Mouse (Mus musculus) forebrain, embryonic 13.5 days (tissue): ENCODE results near the gene Gtf2f2. TPM values are rescaled to one million over a fixed set of nuclear protein-coding genes. Genes with fewer than 3 reads are reported as not detected.
"Not testable (repeated sequence)": the region's sequence is repeated elsewhere in the genome, so short reads cannot be mapped to it uniquely, and the experiment has no call there.

Experiments
- ATAC-seq: fragments of 200-750 bp; cut with Nextera tagmentation; 2 replicates; pipeline ENCODE4 v1.8.0; 2017
- H3K27ac ChIP-seq: fragments of 300-500 bp; sonication (generic); 2 replicates; pipeline ENCODE4 v1.5.1; 2015; ENCODE audit warnings: inconsistent platforms, mild to moderate bottlenecking, moderate library complexity
- H3K27me3 ChIP-seq: fragments of 300-500 bp; sonication (generic); 2 replicates; pipeline ENCODE4 v1.6.1; 2015; ENCODE audit warnings: mild to moderate bottlenecking, inconsistent platforms
- H3K36me3 ChIP-seq: fragments of 300-500 bp; sonication (generic); 2 replicates; pipeline ENCODE4 v1.6.1; 2015; ENCODE audit warnings: mild to moderate bottlenecking, inconsistent platforms; ENCODE audit not compliant: poor library complexity, severe bottlenecking
- H3K4me1 ChIP-seq: fragments of 300-500 bp; sonication (generic); 2 replicates; pipeline ENCODE4 v1.6.1; 2015; ENCODE audit warnings: inconsistent platforms
- H3K4me2 ChIP-seq: fragments of 300-500 bp; sonication (generic); 2 replicates; pipeline ENCODE4 v1.6.1; 2015; ENCODE audit warnings: inconsistent platforms, mild to moderate bottlenecking, moderate library complexity
- H3K4me3 ChIP-seq: fragments of 300-500 bp; sonication (generic); 2 replicates; pipeline ENCODE4 v1.5.1; 2015; ENCODE audit warnings: mild to moderate bottlenecking, inconsistent platforms
- H3K9ac ChIP-seq: fragments of 300-500 bp; sonication (generic); 2 replicates; pipeline ENCODE4 v1.6.1; 2015; ENCODE audit warnings: mild to moderate bottlenecking, inconsistent platforms
- H3K9me3 ChIP-seq: fragments of 300-500 bp; sonication (generic); replicated peaks from 2 replicates; pipeline ENCODE4 v1.6.1; 2016; ENCODE audit warnings: inconsistent platforms
- WGBS: fragments of 180-500 bp; shearing (Covaris S2); methylation state at CpG from one replicate; pipeline ENCODE4 v1.1.7; 2015; 5-methylcytosine and 5-hydroxymethylcytosine counted together
- polyA plus RNA-seq: library from polyadenylated mRNA; unstranded; fragments of >200 nt; fragmentation: Nextera tagmentation; extraction: Ambion mirVana; gene quantifications from 2 replicates; pipeline ENCODE4 v1.2.1, GENCODE M21; 2015

Gene Gtf2f2
- polyA plus RNA-seq, 1 experiment from 2014 or later, result 56.5 TPM

GRCm38 (mm10) chr14:75871750-75872149 lies 138.9 kb downstream of the Gtf2f2 start:
- no peak overlapping the region for H3K4me3 ChIP-seq
- no peaks in the 10 kb centered on the region for H3K36me3 ChIP-seq
- no peaks in the 10 kb centered on the region for H3K27me3 ChIP-seq
- H3K27ac ChIP-seq, result no peak overlapping the region
- ATAC-seq, result no peak
- no peaks in the 10 kb centered on the region for H3K9me3 ChIP-seq
- no peak overlapping the region for H3K4me2 ChIP-seq
- no peak overlapping the region for H3K9ac ChIP-seq
- peaks cover 11% of the 10 kb centered on the region for H3K4me1 ChIP-seq
- 89% methylated on average over 4 of the region's 4 CpGs for WGBS

GRCm38 (mm10) chr14:75871111-75871510 lies 139.6 kb downstream of the Gtf2f2 start:
- H3K27me3 ChIP-seq, result no peaks in the 10 kb centered on the region
- no peaks in the 10 kb centered on the region for H3K36me3 ChIP-seq
- H3K27ac ChIP-seq, result peak overlapping the region; percentile 74
- no peak overlapping the region for H3K9ac ChIP-seq
- peak; percentile 80 for ATAC-seq
- no peaks in the 10 kb centered on the region for H3K9me3 ChIP-seq
- H3K4me3 ChIP-seq, result no peak overlapping the region
- peaks cover 6% of the 10 kb centered on the region; the same call in 1 of the 2 replicates for H3K4me1 ChIP-seq
- peak overlapping the region; percentile 14; the same call in 1 of the 2 replicates for H3K4me2 ChIP-seq
- WGBS, result 5% methylated on average over 1 of the region's 5 CpGs

- ATAC-seq, result peak; percentile 63; the same call in 1 of the 2 replicates
- Histone ChIP-seq H3K27me3 (no peaks in the 10 kb centered on the region), H3K9me3 (no peaks in the 10 kb centered on the region), H3K27ac (peak overlapping the region; percentile 35; the same call in 1 of the 2 replicates), H3K36me3 (no peaks in the 10 kb centered on the region), H3K4me1 (peaks cover 5% of the 10 kb centered on the region; the same call in 1 of the 2 replicates), H3K4me3 (no peak overlapping the region), H3K9ac (no peak overlapping the region), H3K4me2 (peak overlapping the region; percentile 41)
- WGBS, result 37% methylated on average over 6 of the region's 10 CpGs
These were observed 140.0 kb downstream of the Gtf2f2 start for GRCm38 (mm10) chr14:75870631-75871030.

- 72% methylated on average over 14 of the region's 14 CpGs for WGBS
- Histone ChIP-seq H3K9ac (no peak overlapping the region), H3K4me3 (no peak overlapping the region), H3K9me3 (no peaks in the 10 kb centered on the region), H3K36me3 (no peaks in the 10 kb centered on the region), H3K27ac (no peak overlapping the region), H3K4me2 (no peak overlapping the region), H3K4me1 (peaks cover 5% of the 10 kb centered on the region; the same call in 1 of the 2 replicates), H3K27me3 (no peaks in the 10 kb centered on the region)
- ATAC-seq, result no peak
These were observed 140.8 kb downstream of the Gtf2f2 start for GRCm38 (mm10) chr14:75869769-75870363.

GRCm38 (mm10) chr14:75868028-75868427 lies 142.6 kb downstream of the Gtf2f2 start:
- WGBS, result 58% methylated on average over 3 of the region's 3 CpGs

GRCm38 (mm10) chr14:75866706-75867333 lies 143.8 kb downstream of the Gtf2f2 start:
- Histone ChIP-seq H3K27ac (no peak overlapping the region), H3K4me1 (peaks cover 15% of the 10 kb centered on the region), H3K27me3 (no peaks in the 10 kb centered on the region), H3K9ac (no peak overlapping the region), H3K36me3 (no peaks in the 10 kb centered on the region), H3K4me3 (no peak overlapping the region), H3K9me3 (no peaks in the 10 kb centered on the region), H3K4me2 (no peak overlapping the region)
- no peak for ATAC-seq
- 84% methylated on average over 9 of the region's 9 CpGs for WGBS

More at GRCm38 (mm10) chr14:75868028-75868427, 142.6 kb downstream of the Gtf2f2 start:
- H3K4me1 ChIP-seq, result peaks cover 15% of the 10 kb centered on the region
- H3K9ac ChIP-seq, H3K36me3 ChIP-seq, H3K4me2 ChIP-seq, H3K27me3 ChIP-seq, H3K4me3 ChIP-seq, ATAC-seq, H3K9me3 ChIP-seq, H3K27ac ChIP-seq: not testable (repeated sequence)

- H3K27ac ChIP-seq, result no peak overlapping the region
- H3K4me1 ChIP-seq, result peaks cover 9% of the 10 kb centered on the region
- H3K9ac ChIP-seq, result no peak overlapping the region
- no peaks in the 10 kb centered on the region for H3K36me3 ChIP-seq
- H3K4me2 ChIP-seq, result no peak overlapping the region
- H3K27me3 ChIP-seq, result no peaks in the 10 kb centered on the region
- peak; percentile 57; the same call in 1 of the 2 replicates for ATAC-seq
- H3K4me3 ChIP-seq, result no peak overlapping the region
- H3K9me3 ChIP-seq, result no peaks in the 10 kb centered on the region
- 10% methylated on average over 7 of the region's 7 CpGs for WGBS
These were observed 146.9 kb downstream of the Gtf2f2 start for GRCm38 (mm10) chr14:75863549-75864409.

GRCm38 (mm10) chr14:75862701-75863100 lies 148.0 kb downstream of the Gtf2f2 start:
- H3K4me3 ChIP-seq, result no peak overlapping the region
- ATAC-seq, result no peak
- WGBS, result 92% methylated on average over 6 of the region's 6 CpGs
- H3K4me2 ChIP-seq, result no peak overlapping the region
- no peaks in the 10 kb centered on the region for H3K27me3 ChIP-seq
- H3K9me3 ChIP-seq, result no peaks in the 10 kb centered on the region
- H3K9ac ChIP-seq, result no peak overlapping the region
- H3K36me3 ChIP-seq, result no peaks in the 10 kb centered on the region
- no peak overlapping the region for H3K27ac ChIP-seq
- H3K4me1 ChIP-seq, result peaks cover 9% of the 10 kb centered on the region

- H3K4me1 ChIP-seq, result peaks cover 9% of the 10 kb centered on the region
- H3K9me3 ChIP-seq, result no peaks in the 10 kb centered on the region
- no peak for ATAC-seq
- H3K4me2 ChIP-seq, result no peak overlapping the region
- H3K27ac ChIP-seq, result no peak overlapping the region
- no peak overlapping the region for H3K4me3 ChIP-seq
- 0 out of 2 replicates have a peak, but pooled peaks cover 8% of the 10 kb centered on the region for H3K36me3 ChIP-seq
- no peak overlapping the region for H3K9ac ChIP-seq
- H3K27me3 ChIP-seq, result no peaks in the 10 kb centered on the region
- WGBS, result 84% methylated on average over 2 of the region's 2 CpGs
These were observed 151.0 kb downstream of the Gtf2f2 start for GRCm38 (mm10) chr14:75859619-75860018.

GRCm38 (mm10) chr14:75858181-75858580 lies 152.5 kb downstream of the Gtf2f2 start:
- Histone ChIP-seq H3K36me3 (peaks cover 17% of the 10 kb centered on the region), H3K9ac (no peak overlapping the region), H3K27me3 (no peaks in the 10 kb centered on the region), H3K4me1 (no peaks in the 10 kb centered on the region), H3K27ac (no peak overlapping the region), H3K4me3 (no peak overlapping the region), H3K9me3 (no peaks in the 10 kb centered on the region), H3K4me2 (no peak overlapping the region)
- ATAC-seq, result no peak
- 71% methylated on average over 2 of the region's 2 CpGs for whole genome bisulfite sequencing

- Histone ChIP-seq H3K4me3 (no peak overlapping the region), H3K9me3 (no peaks in the 10 kb centered on the region), H3K36me3 (peaks cover 38% of the 10 kb centered on the region), H3K9ac (no peak overlapping the region), H3K27ac (no peak overlapping the region), H3K4me1 (peaks cover 4% of the 10 kb centered on the region; the same call in 1 of the 2 replicates), H3K27me3 (no peaks in the 10 kb centered on the region), H3K4me2 (no peak overlapping the region)
- WGBS, result 69% methylated on average over 17 of the region's 17 CpGs
- no peak for ATAC-seq
These were observed 155.2 kb downstream of the Gtf2f2 start for GRCm38 (mm10) chr14:75855263-75855992.
